Mouse (Mus musculus) gastrocnemius, adult 18-20 months (tissue): ENCODE measurements around the gene C87436. TPM values are rescaled to one million over a fixed set of nuclear protein-coding genes. Genes with fewer than 3 reads are reported as not detected.

Experiments used
- DNase-seq: peaks from one replicate; pipeline ENCODE4 v3.0.0; 2021; ENCODE audit warnings: low spot score
- total RNA-seq, 2 experiments: library from RNA; stranded (reverse); gene quantifications; 2 replicates each; pipeline ENCODE4 v1.2.3; 2021

Gene C87436
- total RNA-seq, 2 experiments from 2014 or later = 9.2 to 10.0 TPM

- no peak for DNase-seq
These were observed 71.2 kb downstream of the C87436 start for GRCm38 (mm10) chr6:86509194-86509865.

GRCm38 (mm10) chr6:86509866-86510200, 71.7 kb downstream of the C87436 start:
- DNase-seq = no peak

- no peak for DNase-seq
These were observed 72.8 kb downstream of the C87436 start for GRCm38 (mm10) chr6:86510979-86511378.

- no peak for DNase-seq
These were observed 75.1 kb downstream of the C87436 start for GRCm38 (mm10) chr6:86513296-86513695.

- peak; percentile 70 for DNase-seq
These were observed 77.8 kb downstream of the C87436 start for GRCm38 (mm10) chr6:86516021-86516420.

- DNase-seq = no peak
These were observed 81.7 kb downstream of the C87436 start for GRCm38 (mm10) chr6:86519767-86520345.

- DNase-seq = no peak
These were observed 84.1 kb downstream of the C87436 start for GRCm38 (mm10) chr6:86522001-86522911.

Other genes starting within 250 kb of the C87436 start
- under 1 TPM; 0.27 to 0.36 TPM for gene Tgfa, start 243.2 kb upstream of the C87436 start, total RNA-seq
- 10 to 100 TPM; 11.3 to 12.6 TPM for gene Fam136a, start 72.7 kb upstream of the C87436 start, total RNA-seq
- 10 to 100 TPM; 27.9 to 31.6 TPM for gene Snrpg, start 67.1 kb upstream of the C87436 start, total RNA-seq
- 10 to 100 TPM; 50.6 to 54.0 TPM for gene Pcyox1, start 41.2 kb upstream of the C87436 start, total RNA-seq
- 10 to 100 TPM; 19.2 to 20.9 TPM for gene Tia1, start 34.2 kb upstream of the C87436 start, total RNA-seq
- not detected for gene Gm44790, start 11.7 kb upstream of the C87436 start, total RNA-seq
- gene Pcbp1, start 87.9 kb downstream of the C87436 start, total RNA-seq = 100 to 1,000 TPM; 114 to 128 TPM
- not detected for gene Asprv1, start 189.8 kb downstream of the C87436 start, total RNA-seq
- 1 to 10 TPM; 2.6 TPM for gene Mxd1, start 230.8 kb downstream of the C87436 start, total RNA-seq
- 10 to 100 TPM; 77.6 to 78.6 TPM for gene Snrnp27, start 246.1 kb downstream of the C87436 start, total RNA-seq